Mouse (Mus musculus) E14TG2a.4 (cell line): ENCODE data around the gene Tram2.

Source experiments
- CTCF ChIP-seq: conservative IDR thresholded peaks from 2 replicates; pipeline ENCODE4 v1.5.1; 2014; ENCODE audit warnings: low read length
- NANOG ChIP-seq: IDR thresholded peaks from 2 replicates; pipeline ENCODE4 v1.6.1; 2014; ENCODE audit warnings: borderline replicate concordance, low read length, mixed read lengths
- POU5F1 ChIP-seq: IDR thresholded peaks from 2 replicates; pipeline ENCODE4 v1.6.1; 2014; ENCODE audit warnings: low read length, borderline replicate concordance

DNA sequence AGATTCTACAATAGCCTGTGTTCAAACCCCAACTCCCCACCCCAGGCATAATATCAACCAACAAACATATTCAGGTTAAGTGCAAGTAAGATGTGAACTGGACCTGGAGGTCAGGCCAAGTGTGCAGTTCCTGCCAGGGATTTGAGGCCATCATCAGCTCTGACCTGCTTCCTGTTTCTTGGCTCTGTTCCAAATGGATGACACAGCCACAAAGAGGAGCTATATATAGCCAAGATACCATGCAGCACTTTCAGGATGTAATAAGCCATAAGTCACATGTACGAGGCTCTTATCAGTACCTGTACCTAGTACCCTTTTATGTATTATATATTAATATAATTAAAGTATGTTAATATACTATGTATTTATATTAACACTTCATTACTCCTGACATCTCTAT is 10.5 kb downstream of the Tram2 start:
- TF ChIP-seq CTCF (no peak), NANOG (no peak), POU5F1 (no peak)
